Mouse (Mus musculus): ENCODE measurements around the gene Tmem135. TPM values are rescaled to one million over a fixed set of nuclear protein-coding genes. Genes with fewer than 3 reads are reported as not detected.

Tmem135 gene
- polyA plus RNA-seq, 1 experiment from 2014 or later: 21.7 TPM

- H3K36me3 ChIP-seq (ENCODE audit: insufficient read depth, low read length): no peaks in the 10 kb centered on the region
- DNase-seq (ENCODE audit: low spot score): no peak
- no peak for TF ChIP-seq CTCF (IDR thresholded peaks at IDR 0.05)
- no peak for TF ChIP-seq EP300 (IDR thresholded peaks at IDR 0.05)
- H3K9ac ChIP-seq (replicated peaks; ENCODE audit: low read depth): no peak overlapping the region
- H3K4me3 ChIP-seq (ENCODE audit: low read depth, low read length): no peak overlapping the region
- no peak overlapping the region for H3K27ac ChIP-seq (ENCODE audit: low read length)
- no peaks in the 10 kb centered on the region for H3K9me3 ChIP-seq (ENCODE audit: low read length)
- WGBS: 67% methylated on average over 5 of the region's 5 CpGs
- no peaks in the 10 kb centered on the region for H3K27me3 ChIP-seq (replicated peaks; ENCODE audit: insufficient read depth, low read length)
- no peak for ATAC-seq
- no peak overlapping the region for H3K4me2 ChIP-seq (replicated peaks; ENCODE audit: low read depth, low read length)
- H3K4me1 ChIP-seq (ENCODE audit: insufficient read depth, low read depth, low read length): no peaks in the 10 kb centered on the region
These were observed 32.4 kb upstream of the Tmem135 start for GRCm38 (mm10) chr7:89436404-89436803.

- no peak overlapping the region for H3K9ac ChIP-seq (replicated peaks; ENCODE audit: low read depth)
- peak; percentile 59 for DNase-seq (ENCODE audit: low spot score)
- TF ChIP-seq EP300 (IDR thresholded peaks at IDR 0.05) (no peak), CTCF (IDR thresholded peaks at IDR 0.05) (no peak)
- H3K9me3 ChIP-seq (ENCODE audit: low read length): no peaks in the 10 kb centered on the region
- no peak overlapping the region for H3K4me2 ChIP-seq (replicated peaks; ENCODE audit: low read depth, low read length)
- H3K27ac ChIP-seq (ENCODE audit: low read length): no peak overlapping the region
- ATAC-seq: peak; percentile 46
- H3K36me3 ChIP-seq (ENCODE audit: insufficient read depth, low read length): no peaks in the 10 kb centered on the region
- WGBS: 31% methylated on average over 8 of the region's 8 CpGs
- H3K4me1 ChIP-seq (ENCODE audit: insufficient read depth, low read depth, low read length): no peaks in the 10 kb centered on the region
- no peaks in the 10 kb centered on the region for H3K27me3 ChIP-seq (replicated peaks; ENCODE audit: insufficient read depth, low read length)
- no peak overlapping the region for H3K4me3 ChIP-seq (ENCODE audit: low read depth, low read length)
These were observed 30.0 kb upstream of the Tmem135 start for GRCm38 (mm10) chr7:89433893-89434616.

- H3K27me3 ChIP-seq (replicated peaks; ENCODE audit: insufficient read depth, low read length): no peaks in the 10 kb centered on the region
- H3K4me2 ChIP-seq (replicated peaks; ENCODE audit: low read depth, low read length): no peak overlapping the region
- no peaks in the 10 kb centered on the region for H3K9me3 ChIP-seq (ENCODE audit: low read length)
- H3K4me3 ChIP-seq (ENCODE audit: low read depth, low read length): no peak overlapping the region
- DNase-seq (ENCODE audit: low spot score): no peak
- no peak overlapping the region for H3K27ac ChIP-seq (ENCODE audit: low read length)
- H3K4me1 ChIP-seq (ENCODE audit: insufficient read depth, low read depth, low read length): no peaks in the 10 kb centered on the region
- no peak for ATAC-seq
- WGBS: 55% methylated on average over 9 of the region's 9 CpGs
- H3K36me3 ChIP-seq (ENCODE audit: insufficient read depth, low read length): no peaks in the 10 kb centered on the region
- H3K9ac ChIP-seq (replicated peaks; ENCODE audit: low read depth): no peak overlapping the region
- TF ChIP-seq CTCF (IDR thresholded peaks at IDR 0.05) (no peak), EP300 (IDR thresholded peaks at IDR 0.05) (no peak)
These were observed 29.3 kb upstream of the Tmem135 start for GRCm38 (mm10) chr7:89433193-89433892.

GRCm38 (mm10) chr7:89431185-89431584 is 27.2 kb upstream of the Tmem135 start:
- DNase-seq (ENCODE audit: low spot score) (no peak), ATAC-seq (no peak)
- no peak overlapping the region for H3K9ac ChIP-seq (replicated peaks; ENCODE audit: low read depth)
- H3K27me3 ChIP-seq (replicated peaks; ENCODE audit: insufficient read depth, low read length): no peaks in the 10 kb centered on the region
- no peak overlapping the region for H3K4me2 ChIP-seq (replicated peaks; ENCODE audit: low read depth, low read length)
- H3K9me3 ChIP-seq (ENCODE audit: low read length): no peaks in the 10 kb centered on the region
- TF ChIP-seq CTCF (IDR thresholded peaks at IDR 0.05) (no peak), EP300 (IDR thresholded peaks at IDR 0.05) (no peak)
- H3K4me3 ChIP-seq (ENCODE audit: low read depth, low read length): no peak overlapping the region
- WGBS: 78% methylated on average over 2 of the region's 2 CpGs
- no peaks in the 10 kb centered on the region for H3K36me3 ChIP-seq (ENCODE audit: insufficient read depth, low read length)
- no peaks in the 10 kb centered on the region for H3K4me1 ChIP-seq (ENCODE audit: insufficient read depth, low read depth, low read length)
- H3K27ac ChIP-seq (ENCODE audit: low read length): no peak overlapping the region

GRCm38 (mm10) chr7:89429326-89429725 is 25.3 kb upstream of the Tmem135 start:
- H3K27me3 ChIP-seq (replicated peaks; ENCODE audit: insufficient read depth, low read length): no peaks in the 10 kb centered on the region
- H3K9me3 ChIP-seq (ENCODE audit: low read length): no peaks in the 10 kb centered on the region
- 55% methylated on average over 1 of the region's 1 CpGs for WGBS
- H3K9ac ChIP-seq (replicated peaks; ENCODE audit: low read depth): no peak overlapping the region
- ATAC-seq (peak; percentile 74), DNase-seq (ENCODE audit: low spot score) (peak; percentile 46)
- H3K4me1 ChIP-seq (ENCODE audit: insufficient read depth, low read depth, low read length): no peaks in the 10 kb centered on the region
- H3K27ac ChIP-seq (ENCODE audit: low read length): no peak overlapping the region
- no peak for TF ChIP-seq CTCF (IDR thresholded peaks at IDR 0.05)
- no peak overlapping the region for H3K4me2 ChIP-seq (replicated peaks; ENCODE audit: low read depth, low read length)
- H3K36me3 ChIP-seq (ENCODE audit: insufficient read depth, low read length): no peaks in the 10 kb centered on the region
- no peak overlapping the region for H3K4me3 ChIP-seq (ENCODE audit: low read depth, low read length)

GRCm38 (mm10) chr7:89428804-89429203 is 24.8 kb upstream of the Tmem135 start:
- H3K9me3 ChIP-seq (ENCODE audit: low read length): no peaks in the 10 kb centered on the region
- WGBS: 57% methylated on average over 5 of the region's 5 CpGs
- no peaks in the 10 kb centered on the region for H3K36me3 ChIP-seq (ENCODE audit: insufficient read depth, low read length)
- H3K27me3 ChIP-seq (replicated peaks; ENCODE audit: insufficient read depth, low read length): no peaks in the 10 kb centered on the region
- H3K4me2 ChIP-seq (replicated peaks; ENCODE audit: low read depth, low read length): no peak overlapping the region
- no peaks in the 10 kb centered on the region for H3K4me1 ChIP-seq (ENCODE audit: insufficient read depth, low read depth, low read length)
- H3K27ac ChIP-seq (ENCODE audit: low read length): no peak overlapping the region
- TF ChIP-seq CTCF (IDR thresholded peaks at IDR 0.05) (no peak), EP300 (IDR thresholded peaks at IDR 0.05) (no peak)
- no peak overlapping the region for H3K4me3 ChIP-seq (ENCODE audit: low read depth, low read length)
- DNase-seq (ENCODE audit: low spot score): no peak
- ATAC-seq: no peak
- no peak overlapping the region for H3K9ac ChIP-seq (replicated peaks; ENCODE audit: low read depth)
